Mouse (Mus musculus): ENCODE results near the gene Arhgap15.

Arhgap15 gene

GRCm38 (mm10) chr2:44165789-44166188, 417.2 kb downstream of the Arhgap15 start:
- no peak for DNase-seq (ENCODE audit: low read depth, low spot score)

GRCm38 (mm10) chr2:44166716-44167115, 418.1 kb downstream of the Arhgap15 start:
- no peak for DNase-seq (ENCODE audit: low read depth, low spot score)

- no peak for DNase-seq (ENCODE audit: low read depth, low spot score)
Measured at GRCm38 (mm10) chr2:44184476-44184875, 435.9 kb downstream of the Arhgap15 start.

GRCm38 (mm10) chr2:44190749-44191148, 442.1 kb downstream of the Arhgap15 start:
- peak; percentile 14 for DNase-seq (ENCODE audit: low read depth, low spot score)

GRCm38 (mm10) chr2:44192058-44192457, 443.4 kb downstream of the Arhgap15 start:
- DNase-seq (ENCODE audit: low read depth, low spot score): no peak

GRCm38 (mm10) chr2:44215506-44215905, 466.9 kb downstream of the Arhgap15 start:
- DNase-seq (ENCODE audit: low read depth, low spot score): no peak

- DNase-seq (ENCODE audit: low read depth, low spot score): no peak
Measured at GRCm38 (mm10) chr2:44217811-44218210, 469.2 kb downstream of the Arhgap15 start.

GRCm38 (mm10) chr2:44218317-44218716, 469.7 kb downstream of the Arhgap15 start:
- no peak for DNase-seq (ENCODE audit: low read depth, low spot score)

GRCm38 (mm10) chr2:44221686-44222085, 473.1 kb downstream of the Arhgap15 start:
- DNase-seq (ENCODE audit: low read depth, low spot score): no peak

- DNase-seq (ENCODE audit: low read depth, low spot score): peak; percentile 45
Measured at GRCm38 (mm10) chr2:44222176-44222753, 473.6 kb downstream of the Arhgap15 start.

GRCm38 (mm10) chr2:44234856-44235255, 486.2 kb downstream of the Arhgap15 start:
- DNase-seq (ENCODE audit: low read depth, low spot score): no peak

- DNase-seq (ENCODE audit: low read depth, low spot score): no peak
Measured at GRCm38 (mm10) chr2:44241657-44242454, 493.2 kb downstream of the Arhgap15 start.

- no peak for DNase-seq (ENCODE audit: low read depth, low spot score)
Measured at GRCm38 (mm10) chr2:44242628-44243255, 494.1 kb downstream of the Arhgap15 start.

- DNase-seq (ENCODE audit: low read depth, low spot score): no peak
Measured at GRCm38 (mm10) chr2:44255343-44255742, 506.7 kb downstream of the Arhgap15 start.

GRCm38 (mm10) chr2:44257946-44258345, 509.3 kb downstream of the Arhgap15 start:
- DNase-seq (ENCODE audit: low read depth, low spot score): no peak

GRCm38 (mm10) chr2:44271455-44272346, 523.1 kb downstream of the Arhgap15 start:
- no peak for DNase-seq (ENCODE audit: low read depth, low spot score)

GRCm38 (mm10) chr2:44272606-44273005, 524.0 kb downstream of the Arhgap15 start:
- no peak for DNase-seq (ENCODE audit: low read depth, low spot score)

GRCm38 (mm10) chr2:44274425-44274824, 525.8 kb downstream of the Arhgap15 start:
- no peak for DNase-seq (ENCODE audit: low read depth, low spot score)

- DNase-seq (ENCODE audit: low read depth, low spot score): no peak
Measured at GRCm38 (mm10) chr2:44286181-44286719, 537.6 kb downstream of the Arhgap15 start.

GRCm38 (mm10) chr2:44299156-44299555, 550.5 kb downstream of the Arhgap15 start:
- DNase-seq (ENCODE audit: low read depth, low spot score): no peak

GRCm38 (mm10) chr2:44299909-44300308, 551.3 kb downstream of the Arhgap15 start:
- no peak for DNase-seq (ENCODE audit: low read depth, low spot score)
